Mouse (Mus musculus): ENCODE results near the gene Ccl3.

- no peak for TF ChIP-seq CTCF (conservative IDR thresholded peaks at IDR 0.05; ENCODE audit: insufficient read depth, insufficient read length, low read depth, low read length)
- no peak for TF ChIP-seq POLR2A (IDR thresholded peaks at IDR 0.05; ENCODE audit: low read depth, low read length)
Measured at GRCm38 (mm10) chr11:83600576-83600975, 48.6 kb downstream of the Ccl3 start.

Measured in kidney, adult 2 months (tissue).